Mouse (Mus musculus) CD4-positive, CD25-positive, alpha-beta regulatory T cell, adult 2 months (primary cell): ENCODE results near the gene Defb7.

ENCODE experiments used
- DNase-seq: peaks from one replicate; pipeline ENCODE4 v3.0.0-alpha.2; 2012; ENCODE audit warnings: low read depth, low spot score

Defb7 gene

GRCm38 (mm10) chr8:19494797-19495196 lies at the start of gene Defb7:
Defb7 (plus strand) TSS chr8:19495097.
- DNase-seq: no peak

GRCm38 (mm10) chr8:19446378-19446777 lies 48.5 kb upstream of the Defb7 start:
- no peak for DNase-seq

GRCm38 (mm10) chr8:19461355-19461754 lies 33.5 kb upstream of the Defb7 start:
- no peak for DNase-seq

- no peak for DNase-seq
These were observed 25.9 kb upstream of the Defb7 start for GRCm38 (mm10) chr8:19469026-19469425.

GRCm38 (mm10) chr8:19500524-19500923 lies 5.6 kb downstream of the Defb7 start:
- no peak for DNase-seq

GRCm38 (mm10) chr8:19535195-19535829 lies 40.4 kb downstream of the Defb7 start:
- no peak for DNase-seq

GRCm38 (mm10) chr8:19540376-19540775 lies 45.5 kb downstream of the Defb7 start:
- DNase-seq: no peak
